Mouse (Mus musculus) ES-E14 (cell line): Measurements from ENCODE around the gene Sfxn3.

Experiments used
- MAFK ChIP-seq: IDR thresholded peaks from 2 replicates; pipeline ENCODE4 v1.6.1; 2014; ENCODE audit warnings: mild to moderate bottlenecking, low read depth, low read length, inconsistent platforms; ENCODE audit not compliant: insufficient read depth
- ZC3H11A ChIP-seq: IDR thresholded peaks from 2 replicates; pipeline ENCODE4 v1.6.1; 2012; ENCODE audit warnings: low read depth, mild to moderate bottlenecking, inconsistent platforms, low read length, borderline replicate concordance

DNA sequence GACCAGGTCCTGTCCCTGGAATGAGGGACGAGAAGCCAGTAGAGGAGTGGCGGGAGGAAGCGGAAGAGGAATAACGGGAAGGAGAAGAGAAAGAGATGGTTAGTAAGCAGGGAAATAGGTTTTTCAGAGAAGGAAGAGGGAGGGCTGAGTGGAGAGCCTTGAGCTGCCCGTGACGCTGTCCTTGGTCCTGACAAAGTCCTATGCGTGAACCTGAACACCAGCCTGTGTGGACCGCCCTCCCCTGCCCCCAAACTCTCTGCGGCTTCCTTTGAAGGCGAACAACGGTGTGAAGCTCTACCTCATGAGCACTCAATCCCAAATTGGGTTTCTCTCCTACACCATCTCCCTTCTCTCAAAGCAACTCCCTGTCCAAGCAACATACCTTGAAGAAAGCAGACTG, 50.6 kb downstream of the Sfxn3 start:
- TF ChIP-seq ZC3H11A, result no peak
- TF ChIP-seq MAFK, result no peak
